Mouse (Mus musculus): Measurements from ENCODE around the gene Fbxo27.

Fbxo27 gene

GRCm38 (mm10) chr7:28702601-28703143 lies 10.0 kb downstream of the Fbxo27 start:
- no peak for DNase-seq (ENCODE audit: low read depth, low spot score)

- no peak for DNase-seq (ENCODE audit: low read depth, low spot score)
Measured at GRCm38 (mm10) chr7:28709454-28709853, 16.8 kb downstream of the Fbxo27 start.

GRCm38 (mm10) chr7:28710962-28711361 lies 18.3 kb downstream of the Fbxo27 start:
- no peak for DNase-seq (ENCODE audit: low read depth, low spot score)

GRCm38 (mm10) chr7:28714667-28715066 lies 22.0 kb downstream of the Fbxo27 start:
- DNase-seq (ENCODE audit: low read depth, low spot score): no peak

- no peak for DNase-seq (ENCODE audit: low read depth, low spot score)
Measured at GRCm38 (mm10) chr7:28715598-28715997, 22.9 kb downstream of the Fbxo27 start.

GRCm38 (mm10) chr7:28716590-28717281 lies 24.1 kb downstream of the Fbxo27 start, which contains the start of gene Fbxo17:
Fbxo17 (plus strand) TSS chr7:28716804.
- no peak for DNase-seq (ENCODE audit: low read depth, low spot score)

- DNase-seq (ENCODE audit: low read depth, low spot score): no peak
Measured at GRCm38 (mm10) chr7:28717726-28718125, 25.1 kb downstream of the Fbxo27 start.

GRCm38 (mm10) chr7:28719159-28719558 lies 26.5 kb downstream of the Fbxo27 start:
- no peak for DNase-seq (ENCODE audit: low read depth, low spot score)

- no peak for DNase-seq (ENCODE audit: low read depth, low spot score)
Measured at GRCm38 (mm10) chr7:28719650-28720049, 27.0 kb downstream of the Fbxo27 start.

- DNase-seq (ENCODE audit: low read depth, low spot score): no peak
Measured at GRCm38 (mm10) chr7:28720753-28721537, 28.3 kb downstream of the Fbxo27 start.

- no peak for DNase-seq (ENCODE audit: low read depth, low spot score)
Measured at GRCm38 (mm10) chr7:28722079-28722478, 29.4 kb downstream of the Fbxo27 start.

GRCm38 (mm10) chr7:28724613-28725012 lies 32.0 kb downstream of the Fbxo27 start:
- DNase-seq (ENCODE audit: low read depth, low spot score): no peak

GRCm38 (mm10) chr7:28726600-28726999 lies 34.0 kb downstream of the Fbxo27 start:
- no peak for DNase-seq (ENCODE audit: low read depth, low spot score)

- DNase-seq (ENCODE audit: low read depth, low spot score): no peak
Measured at GRCm38 (mm10) chr7:28727649-28728340, 35.1 kb downstream of the Fbxo27 start.

- DNase-seq (ENCODE audit: low read depth, low spot score): peak; percentile 22
Measured at GRCm38 (mm10) chr7:28732341-28733142, 39.9 kb downstream of the Fbxo27 start.

- no peak for DNase-seq (ENCODE audit: low read depth, low spot score)
Measured at GRCm38 (mm10) chr7:28733211-28733610, 40.6 kb downstream of the Fbxo27 start.

- no peak for DNase-seq (ENCODE audit: low read depth, low spot score)
Measured at GRCm38 (mm10) chr7:28735701-28736100, 43.1 kb downstream of the Fbxo27 start.

GRCm38 (mm10) chr7:28739829-28740228 lies 47.2 kb downstream of the Fbxo27 start:
- no peak for DNase-seq (ENCODE audit: low read depth, low spot score)

- no peak for DNase-seq (ENCODE audit: low read depth, low spot score)
Measured at GRCm38 (mm10) chr7:28740949-28741348, 48.3 kb downstream of the Fbxo27 start.

GRCm38 (mm10) chr7:28741368-28741708 lies 48.7 kb downstream of the Fbxo27 start:
- no peak for DNase-seq (ENCODE audit: low read depth, low spot score)

- peak; percentile 98 for DNase-seq (ENCODE audit: low read depth, low spot score)
Measured at GRCm38 (mm10) chr7:28741709-28742438, 49.2 kb downstream of the Fbxo27 start, which contains the start of the genes Mrps12 and Sars2. Mrps12 (minus strand) TSS chr7:28741820. Sars2 (plus strand) TSS chr7:28741992.

Data from brain, embryonic 18.5 days (tissue).